Mouse (Mus musculus): ENCODE measurements around the gene Btbd35f27.
"Not testable (repeated sequence)": the region's sequence is repeated elsewhere in the genome, so short reads cannot be mapped to it uniquely, and the experiment has no call there.

Btbd35f27 gene

DNA sequence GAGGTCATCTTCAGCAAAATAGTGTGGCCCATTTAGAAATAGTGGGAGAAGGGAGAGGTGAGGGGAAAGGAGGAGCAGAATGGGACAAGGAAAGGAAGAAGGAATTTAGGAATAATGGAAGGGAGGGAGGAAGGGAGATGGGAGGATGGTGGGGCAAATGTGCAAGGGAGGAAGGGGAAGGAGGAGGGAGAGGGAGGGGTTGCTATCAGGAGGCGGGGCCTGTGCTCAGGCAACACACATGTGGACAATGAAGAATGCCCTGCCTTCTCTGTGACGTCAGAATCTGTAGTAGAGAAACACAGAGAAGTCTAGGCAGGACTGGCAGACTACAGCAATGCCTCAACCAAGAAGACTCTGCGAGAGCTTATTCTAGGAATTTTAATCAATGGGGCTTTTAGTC, at the start of gene Btbd35f27:
Gene Btbd35f27, plus strand, starts transcription at position 301 of the 400 bp plus-strand sequence.
- DNase-seq (ENCODE audit: low read depth, low spot score) = not testable (repeated sequence)

Data from mesoderm, embryonic 11.5 days (tissue).